In the genomic region with DNA sequence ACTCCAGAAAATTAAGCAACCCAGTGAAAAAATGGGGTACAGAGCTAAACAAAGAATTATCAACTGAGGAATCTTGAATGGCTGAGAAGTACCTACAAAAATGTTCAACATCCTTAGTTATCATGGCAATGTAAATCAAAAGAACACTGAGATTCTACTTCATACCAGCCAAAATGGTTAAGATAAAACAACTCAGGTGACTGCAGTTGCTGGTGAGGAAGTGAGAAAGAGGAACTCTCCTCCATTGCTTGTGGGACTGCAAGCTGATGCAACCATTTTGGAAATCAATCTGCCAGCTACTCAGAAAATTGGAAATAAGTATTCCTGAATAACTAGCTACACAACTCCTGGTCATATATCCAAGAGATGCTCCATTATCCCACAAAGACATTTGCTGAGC, we compare ENCODE assay signal across 20 mouse cellular contexts. TPM values are rescaled to one million over a fixed set of nuclear protein-coding genes. Genes with fewer than 3 reads are reported as not detected.
DNase-seq lines count a peak whose midpoint lies in the region; ATAC-seq lines count a peak whose summit lies in the region.
"Had no signal": no experiment of that assay in that cellular context is flagged by ENCODE, and none has a peak within 500 bp of the region (broad histone marks: within the 10 kb centered on the region; RNA-seq: fewer than 3 reads in every experiment).

No protein-coding gene starts in this region.

- DNase-seq in spleen, postnatal 36 days (ENCODE audit: low spot score in 2 of 2) = peak; percentile 33 to 42
- no peak for DNase-seq in spleen, postnatal 14 days (ENCODE audit: low spot score in 2 of 2)
- no peak for DNase-seq in adrenal gland, postnatal 36 days
- no peak for DNase-seq in layer of hippocampus, adult 8-10 months (ENCODE audit: low spot score in 2 of 2)
- no peak for DNase-seq in left cerebral cortex, postnatal 36 days (ENCODE audit: low spot score in 2 of 2)
- DNase-seq: adrenal gland, postnatal 10 days; cerebellum, adult 11 months; cerebellum, adult 2 months; cerebellum, postnatal 10 days; cerebellum, postnatal 36 days; embryo, embryonic 11 days; gastrocnemius, postnatal 10 days; gastrocnemius, postnatal 36 days; heart, adult 11 months had no signal

- ATAC-seq in granulocyte monocyte progenitor cell, adult 5-6 weeks (replicated peaks; ENCODE audit: poor library complexity, severe bottlenecking) = peak; percentile 58
- ATAC-seq in neutrophil, adult 5-6 weeks (ENCODE audit: extremely low read depth, insufficient number of reproducible peaks, low FRiP score, poor library complexity, severe bottlenecking) = peak; percentile 50; the same call in 1 of the 2 replicates
- ATAC-seq: CD4-positive, CD25-positive, alpha-beta regulatory T cell, adult 4 months; forebrain, embryonic 15.5 days; Patski had no signal

- intact Hi-C loops in left cerebral cortex, postnatal 36 days (cut with DNase I) = loop anchor here (5.0 kb wide), 1 partner anchor 96 kb away; no protein-coding TSS in a partner anchor

RNA-seq across cellular contexts. Expression of a gene that starts 34.3 kb away (rescaled TPM):
- total RNA-seq in granulocyte monocyte progenitor cell, adult 5-6 weeks (2014; fragmentation: Nextera tagmentation) = not detected in 2 replicates
- total RNA-seq in granulocyte monocyte progenitor cell, adult 5-6 weeks (2017) = not detected in 2 replicates
- total RNA-seq in neutrophil, adult 5-6 weeks (2017) = 2.9 TPM in 1 of 2 replicates, not detected in the other
- total RNA-seq in adrenal gland, postnatal 36 days (2021) = 1 to 10 TPM; 2.2 to 3.3 TPM
- total RNA-seq in layer of hippocampus, adult 8-10 months (2022) = 1 to 10 TPM in 1 of 4 experiments, under 1 TPM in 1, not detected in 2; 0.69 to 1.0 TPM
- under 1 TPM in 1 of 2 experiments, not detected in 1; 0.76 TPM for total RNA-seq in left cerebral cortex, postnatal 36 days (2021)
- total RNA-seq: hematopoietic stem cell, adult 5-6 weeks had no signal

Comparison
In these comparisons a context has a peak if more than half of its experiments do, and no peak if none do; other contexts are left out.
1. DNase-seq: peak in spleen, postnatal 36 days (2 of 2); none in spleen, postnatal 14 days (0 of 2), adrenal gland, postnatal 36 days (0 of 2), layer of hippocampus, adult 8-10 months (0 of 2) and left cerebral cortex, postnatal 36 days (0 of 2).